14 mouse cellular contexts compared by ENCODE assay signal in genomic region chr5:91911384-91912106, GRCm38 (mm10). TPM values are rescaled to one million over a fixed set of nuclear protein-coding genes. Genes with fewer than 3 reads are reported as not detected.
A peak's percentile ranks its signal among the peaks of the same experiment; 100 is the strongest.
DNase-seq lines count a peak whose midpoint lies in the region; ATAC-seq and TF ChIP-seq lines count a peak whose summit lies in the region.
"Had no signal": no experiment of that assay in that cellular context is flagged by ENCODE, and none has a peak within 500 bp of the region (broad histone marks: within the 10 kb centered on the region; RNA-seq: fewer than 3 reads in every experiment).

No protein-coding gene starts in this region.

- no peak overlapping the region for H3K9ac ChIP-seq in lung, embryonic 14.5 days
- no peak overlapping the region for H3K9ac ChIP-seq in forebrain, embryonic 13.5 days
- H3K9ac ChIP-seq in heart, embryonic 11.5 days (ENCODE audit: low read depth, low read length) = no peak overlapping the region

- no peaks in the 10 kb centered on the region for H3K27me3 ChIP-seq in lung, embryonic 14.5 days (ENCODE audit: insufficient read depth, low read length)
- no peaks in the 10 kb centered on the region for H3K27me3 ChIP-seq in forebrain, embryonic 13.5 days
- no peaks in the 10 kb centered on the region for H3K27me3 ChIP-seq in heart, embryonic 11.5 days (ENCODE audit: control insufficient read depth, insufficient read depth, low read length)

- no peak for TF ChIP-seq CTCF in lung, embryonic 14.5 days (IDR thresholded peaks at IDR 0.05; ENCODE audit: low read depth)
- no peak for TF ChIP-seq CTCF in left cerebral cortex, adult 2 months (IDR thresholded peaks at IDR 0.05)

- 73% methylated on average over 13 of the region's 13 CpGs for WGBS in lung, embryonic 14.5 days
- 64% methylated on average over 13 of the region's 13 CpGs for WGBS in forebrain, embryonic 13.5 days
- 77% methylated on average over 13 of the region's 13 CpGs for WGBS in heart, embryonic 11.5 days (ENCODE audit: insufficient replicate concordance)

- H3K4me1 ChIP-seq in lung, embryonic 14.5 days (ENCODE audit: insufficient read depth) = no peaks in the 10 kb centered on the region
- 0 out of 2 replicates have a peak, but pooled peaks cover 4% of the 10 kb centered on the region for H3K4me1 ChIP-seq in forebrain, embryonic 13.5 days
- H3K4me1 ChIP-seq in heart, embryonic 11.5 days (ENCODE audit: control insufficient read depth, insufficient read depth, low read length) = no peaks in the 10 kb centered on the region

- H3K9me3 ChIP-seq in lung, embryonic 14.5 days (ENCODE audit: low read depth, low read length) = no peaks in the 10 kb centered on the region
- H3K9me3 ChIP-seq in forebrain, embryonic 13.5 days (replicated peaks) = no peaks in the 10 kb centered on the region
- H3K9me3 ChIP-seq in heart, embryonic 11.5 days (replicated peaks; ENCODE audit: control insufficient read depth, low read length) = no peaks in the 10 kb centered on the region
- H3K9me3 ChIP-seq: G1E had no signal

- no peak overlapping the region for H3K4me2 ChIP-seq in lung, embryonic 14.5 days
- no peak overlapping the region for H3K4me2 ChIP-seq in forebrain, embryonic 13.5 days
- no peak overlapping the region for H3K4me2 ChIP-seq in heart, embryonic 11.5 days

- intact Hi-C loops in left cerebral cortex, adult 2 months (cut with DNase I) = loop anchor here (5.0 kb wide), 1 partner anchor 89 kb away; no protein-coding TSS in a partner anchor

- DNase-seq in lung, embryonic 14.5 days = peak; percentile 10
- DNase-seq in lung, postnatal 10 days = no peak
- peak; percentile 25 for DNase-seq in ZHBTc4 (ENCODE audit: low read depth, low spot score)
- peak; percentile 4 for DNase-seq in mesoderm, embryonic 11.5 days (ENCODE audit: low read depth, low spot score)
- no peak for DNase-seq in left cerebral cortex, adult 2 months (ENCODE audit: extremely low spot score in 1 of 2, low spot score in 2 of 2)
- DNase-seq: adrenal gland, postnatal 25 days; cerebellum, postnatal 25 days; heart, adult 11 months; kidney, adult 9 months; lung, postnatal 4 days had no signal

- no peak overlapping the region for H3K4me3 ChIP-seq in lung, embryonic 14.5 days (ENCODE audit: low read depth, low read length)
- H3K4me3 ChIP-seq in forebrain, embryonic 13.5 days = no peak overlapping the region
- H3K4me3 ChIP-seq in heart, embryonic 11.5 days (ENCODE audit: low read depth, low read length) = no peak overlapping the region
- no peak overlapping the region for H3K4me3 ChIP-seq in left cerebral cortex, adult 2 months

- H3K36me3 ChIP-seq in lung, embryonic 14.5 days (ENCODE audit: insufficient read depth) = no peaks in the 10 kb centered on the region
- no peaks in the 10 kb centered on the region for H3K36me3 ChIP-seq in forebrain, embryonic 13.5 days (ENCODE audit: poor library complexity, severe bottlenecking)
- no peaks in the 10 kb centered on the region for H3K36me3 ChIP-seq in heart, embryonic 11.5 days (ENCODE audit: control insufficient read depth, insufficient read depth, low read length)
- H3K36me3 ChIP-seq: G1E had no signal

- no peak for ATAC-seq in lung, embryonic 14.5 days (ENCODE audit: insufficient read depth)
- 0 out of 2 replicates have a peak, but pooled peaks have one; percentile 52 for ATAC-seq in forebrain, embryonic 13.5 days
- ATAC-seq in heart, embryonic 11.5 days (replicated peaks; ENCODE audit: insufficient number of reproducible peaks, low FRiP score, low TSS enrichment) = no peak
- ATAC-seq: inflammation-experienced regulatory T-cells, adult 6 months had no signal

- no peak overlapping the region for H3K27ac ChIP-seq in lung, embryonic 14.5 days (ENCODE audit: low read depth)
- H3K27ac ChIP-seq in forebrain, embryonic 13.5 days = no peak overlapping the region
- no peak overlapping the region for H3K27ac ChIP-seq in heart, embryonic 11.5 days (ENCODE audit: low read depth, low read length)
- H3K27ac ChIP-seq in left cerebral cortex, adult 2 months = no peak overlapping the region

RNA-seq across cellular contexts. Expression of gene Rchy1, which starts 51.3 kb away (rescaled TPM):
- polyA plus RNA-seq in lung, embryonic 14.5 days (2014; fragmentation: Nextera tagmentation; extraction: Ambion mirVana) = 48.1 and 49.8 TPM in 2 replicates
- polyA plus RNA-seq in forebrain, embryonic 13.5 days (2015; fragmentation: Nextera tagmentation; extraction: Ambion mirVana) = 67.6 and 70.0 TPM in 2 replicates
- 42.7 and 45.4 TPM in 2 replicates for polyA plus RNA-seq in heart, embryonic 11.5 days (2014; fragmentation: Nextera tagmentation; extraction: Ambion mirVana)
- total RNA-seq in left cerebral cortex, adult 2 months (2021) = 10 to 100 TPM; 37.3 to 38.1 TPM

Comparison
In these comparisons a context has a peak if more than half of its experiments do, and no peak if none do; other contexts are left out.
1. DNase-seq: peak in lung, embryonic 14.5 days (single experiment), ZHBTc4 (single experiment) and mesoderm, embryonic 11.5 days (single experiment); none in lung, postnatal 10 days (single experiment) and left cerebral cortex, adult 2 months (0 of 2).